Mouse (Mus musculus): ENCODE results near the gene Tcaim. TPM values are rescaled to one million over a fixed set of nuclear protein-coding genes. Genes with fewer than 3 reads are reported as not detected.

Tcaim gene
- polyA plus RNA-seq, 1 experiment = 2.6 TPM

- Histone ChIP-seq H3K27ac (ENCODE audit: control insufficient read depth, insufficient read depth, low read depth, low read length, poor library complexity) (no peak within 1 kb of the TSS), H3K4me3 (replicated peaks; ENCODE audit: control insufficient read depth, low read depth, low read length) (no peak within 1 kb of the TSS), H3K4me1 (ENCODE audit: control insufficient read depth, insufficient read depth, low read length) (no peaks in the 10 kb centered on the region)
- WGBS = 75% methylated on average over 3 of the region's 3 CpGs
- no peak for TF ChIP-seq CTCF (IDR thresholded peaks at IDR 0.05; ENCODE audit: control insufficient read depth, insufficient read depth, low read length)
- no peak for TF ChIP-seq POLR2A (IDR thresholded peaks at IDR 0.05; ENCODE audit: borderline replicate concordance, control insufficient read depth, low read depth, low read length)
Measured at GRCm38 (mm10) chr9:122885385-122885784, 80.0 kb downstream of the Tcaim start, which contains the start of gene Zkscan7. Gene Zkscan7 (plus strand): TSS chr9:122885685.

Other genes with a start within 250 kb of the Tcaim start
- not detected in 2 replicates for gene Topaz1, start 58.2 kb upstream of the Tcaim start, polyA plus RNA-seq (2011; ENCODE audit: insufficient read depth, insufficient read length, low replicate concordance, missing spikeins)
- not detected in 2 replicates for gene Gm35549, start 38.5 kb downstream of the Tcaim start, polyA plus RNA-seq (2011; ENCODE audit: insufficient read depth, insufficient read length, low replicate concordance, missing spikeins)
- gene Zfp445, start 60.5 kb downstream of the Tcaim start, polyA plus RNA-seq (2011; ENCODE audit: insufficient read depth, insufficient read length, low replicate concordance, missing spikeins) = 11.4 and 26.8 TPM in 2 replicates
- gene Zkscan7, start 80.1 kb downstream of the Tcaim start, polyA plus RNA-seq (2011; ENCODE audit: insufficient read depth, insufficient read length, low replicate concordance, missing spikeins) = 0.40 and 1.5 TPM in 2 replicates
- gene Zfp105, start 117.5 kb downstream of the Tcaim start, polyA plus RNA-seq (2011; ENCODE audit: insufficient read depth, insufficient read length, low replicate concordance, missing spikeins) = 1.8 TPM in 1 of 2 replicates, not detected in the other
- 10.9 and 20.8 TPM in 2 replicates for gene 1110059G10Rik, start 145.5 kb downstream of the Tcaim start, polyA plus RNA-seq (2011; ENCODE audit: insufficient read depth, insufficient read length, low replicate concordance, missing spikeins)
- gene Kif15, start 145.5 kb downstream of the Tcaim start, polyA plus RNA-seq (2011; ENCODE audit: insufficient read depth, insufficient read length, low replicate concordance, missing spikeins) = 104 and 108 TPM in 2 replicates
- 2.2 and 13.3 TPM in 2 replicates for gene Tmem42, start 215.8 kb downstream of the Tcaim start, polyA plus RNA-seq (2011; ENCODE audit: insufficient read depth, insufficient read length, low replicate concordance, missing spikeins)
- 0.47 TPM in 1 of 2 replicates, not detected in the other for gene Tgm4, start 229.2 kb downstream of the Tcaim start, polyA plus RNA-seq (2011; ENCODE audit: insufficient read depth, insufficient read length, low replicate concordance, missing spikeins)

All from bone marrow, adult 2 months (tissue).